Mouse (Mus musculus): Measurements from ENCODE around the gene Qrich1. TPM values are rescaled to one million over a fixed set of nuclear protein-coding genes. Genes with fewer than 3 reads are reported as not detected.

Gene Qrich1
- polyA plus RNA-seq, 1 experiment from 2014 or later: 148 TPM

GRCm38 (mm10) chr9:108494905-108495304 is 21.7 kb upstream of the Qrich1 start:
- Histone ChIP-seq H3K9me3 (no peaks in the 10 kb centered on the region), H3K27ac (replicated peaks) (no peak overlapping the region), H3K4me1 (peaks cover 19% of the 10 kb centered on the region), H3K27me3 (no peaks in the 10 kb centered on the region), H3K4me2 (replicated peaks) (no peak overlapping the region), H3K36me3 (peaks cover 76% of the 10 kb centered on the region), H3K9ac (replicated peaks) (no peak overlapping the region), H3K4me3 (no peak overlapping the region)
- 86% methylated on average over 10 of the region's 10 CpGs for WGBS
- no peak for ATAC-seq (replicated peaks)

GRCm38 (mm10) chr9:108499231-108499630 is 17.4 kb upstream of the Qrich1 start:
- Histone ChIP-seq H3K4me1 (no peaks in the 10 kb centered on the region), H3K27ac (replicated peaks) (no peak overlapping the region), H3K4me2 (replicated peaks) (no peak overlapping the region), H3K9me3 (no peaks in the 10 kb centered on the region), H3K9ac (replicated peaks) (no peak overlapping the region), H3K4me3 (no peak overlapping the region), H3K36me3 (peaks cover 91% of the 10 kb centered on the region), H3K27me3 (no peaks in the 10 kb centered on the region)
- 94% methylated on average over 7 of the region's 7 CpGs for WGBS
- no peak for ATAC-seq (replicated peaks)

GRCm38 (mm10) chr9:108499943-108500342 is 16.7 kb upstream of the Qrich1 start:
- Histone ChIP-seq H3K4me2 (replicated peaks) (no peak overlapping the region), H3K9me3 (no peaks in the 10 kb centered on the region), H3K4me3 (no peak overlapping the region), H3K9ac (replicated peaks) (no peak overlapping the region), H3K4me1 (no peaks in the 10 kb centered on the region), H3K27ac (replicated peaks) (no peak overlapping the region), H3K36me3 (peaks cover 84% of the 10 kb centered on the region), H3K27me3 (no peaks in the 10 kb centered on the region)
- WGBS: 94% methylated on average over 15 of the region's 15 CpGs
- no peak for ATAC-seq (replicated peaks)

- ATAC-seq (replicated peaks): no peak
- WGBS: 91% methylated on average over 7 of the region's 7 CpGs
- Histone ChIP-seq H3K4me3 (0 out of 2 replicates have a peak overlapping the region, but pooled peaks have one; percentile 68), H3K36me3 (peaks cover 24% of the 10 kb centered on the region), H3K27me3 (no peaks in the 10 kb centered on the region), H3K27ac (replicated peaks) (no peak overlapping the region), H3K9me3 (no peaks in the 10 kb centered on the region), H3K4me1 (peaks cover 20% of the 10 kb centered on the region), H3K9ac (replicated peaks) (no peak overlapping the region), H3K4me2 (replicated peaks) (no peak overlapping the region)
Measured at GRCm38 (mm10) chr9:108506901-108507300, 9.7 kb upstream of the Qrich1 start.

- WGBS: under 1% methylated on average over 37 of the region's 37 CpGs
- Histone ChIP-seq H3K4me2 (replicated peaks) (peak within 1 kb of the TSS; percentile 87), H3K27ac (replicated peaks) (peak within 1 kb of the TSS; percentile 84), H3K4me1 (peaks cover 20% of the 10 kb centered on the region), H3K4me3 (peak within 1 kb of the TSS; percentile 68), H3K27me3 (no peaks in the 10 kb centered on the region), H3K9ac (replicated peaks) (peak within 1 kb of the TSS; percentile 56), H3K9me3 (no peaks in the 10 kb centered on the region), H3K36me3 (peaks cover 26% of the 10 kb centered on the region)
- peak; percentile 98 for ATAC-seq (replicated peaks)
Measured at GRCm38 (mm10) chr9:108507619-108508434, 8.8 kb upstream of the Qrich1 start, which contains the start of gene Qars. Gene Qars (plus strand): TSS chr9:108507706.

GRCm38 (mm10) chr9:108508776-108509175 is 7.8 kb upstream of the Qrich1 start:
- Histone ChIP-seq H3K36me3 (peaks cover 27% of the 10 kb centered on the region), H3K4me2 (replicated peaks) (peak overlapping the region; percentile 87), H3K4me1 (peaks cover 20% of the 10 kb centered on the region), H3K9ac (replicated peaks) (no peak overlapping the region), H3K9me3 (no peaks in the 10 kb centered on the region), H3K27ac (replicated peaks) (no peak overlapping the region), H3K4me3 (peak overlapping the region; percentile 68; the same call in 1 of the 2 replicates), H3K27me3 (no peaks in the 10 kb centered on the region)
- no peak for ATAC-seq (replicated peaks)
- WGBS: 87% methylated on average over 7 of the region's 7 CpGs

- H3K4me1 ChIP-seq: peaks cover 36% of the 10 kb centered on the region
- H3K36me3 ChIP-seq: peaks cover 36% of the 10 kb centered on the region
- no peaks in the 10 kb centered on the region for H3K9me3 ChIP-seq
- WGBS: under 1% methylated on average over 70 of the region's 95 CpGs
- H3K4me2 ChIP-seq (replicated peaks): peak overlapping the region; percentile 85
- H3K27ac ChIP-seq (replicated peaks): peak overlapping the region; percentile 99
- peak overlapping the region; percentile 90 for H3K9ac ChIP-seq (replicated peaks)
- H3K27me3 ChIP-seq: no peaks in the 10 kb centered on the region
- peak; percentile 82 for ATAC-seq (replicated peaks)
- peak overlapping the region; percentile 96 for H3K4me3 ChIP-seq
Measured at GRCm38 (mm10) chr9:108517253-108517930, 786 bp downstream of the Qrich1 start.

- WGBS: 0% methylated on average over 13 of the region's 13 CpGs
- peak; percentile 27; the same call in 1 of the 2 replicates for ATAC-seq (replicated peaks)
Measured at GRCm38 (mm10) chr9:108517931-108518332, 1.3 kb downstream of the Qrich1 start.

GRCm38 (mm10) chr9:108521604-108522003 is 5.0 kb downstream of the Qrich1 start:
- H3K9me3 ChIP-seq: no peaks in the 10 kb centered on the region
- peaks cover 7% of the 10 kb centered on the region; the same call in 1 of the 2 replicates for H3K36me3 ChIP-seq
- H3K4me1 ChIP-seq: peaks cover 31% of the 10 kb centered on the region
- H3K27me3 ChIP-seq: no peaks in the 10 kb centered on the region
- 53% methylated on average over 2 of the region's 2 CpGs for WGBS
- no peak overlapping the region for H3K27ac ChIP-seq (replicated peaks)
- no peak for ATAC-seq (replicated peaks)
- no peak overlapping the region for H3K4me2 ChIP-seq (replicated peaks)
- H3K9ac ChIP-seq (replicated peaks): no peak overlapping the region
- H3K4me3 ChIP-seq: no peak overlapping the region

More at GRCm38 (mm10) chr9:108517931-108518332, 1.3 kb downstream of the Qrich1 start:
- Histone ChIP-seq H3K36me3 (peaks cover 31% of the 10 kb centered on the region), H3K9me3 (no peaks in the 10 kb centered on the region), H3K9ac (replicated peaks) (peak overlapping the region; percentile 90), H3K4me3 (peak overlapping the region; percentile 96), H3K27ac (replicated peaks) (peak overlapping the region; percentile 99), H3K4me1 (peaks cover 36% of the 10 kb centered on the region), H3K4me2 (replicated peaks) (peak overlapping the region; percentile 85), H3K27me3 (no peaks in the 10 kb centered on the region)

GRCm38 (mm10) chr9:108523341-108523740 is 6.7 kb downstream of the Qrich1 start:
- Histone ChIP-seq H3K9me3 (no peaks in the 10 kb centered on the region), H3K9ac (replicated peaks) (no peak overlapping the region), H3K36me3 (peaks cover 9% of the 10 kb centered on the region), H3K27me3 (no peaks in the 10 kb centered on the region), H3K4me3 (no peak overlapping the region), H3K27ac (replicated peaks) (no peak overlapping the region), H3K4me2 (replicated peaks) (no peak overlapping the region), H3K4me1 (peaks cover 31% of the 10 kb centered on the region)
- ATAC-seq (replicated peaks): no peak
- WGBS: 92% methylated on average over 4 of the region's 4 CpGs

- 80% methylated on average over 3 of the region's 3 CpGs for WGBS
- H3K4me2 ChIP-seq (replicated peaks): no peak overlapping the region
Measured at GRCm38 (mm10) chr9:108525400-108525799, 8.8 kb downstream of the Qrich1 start.

GRCm38 (mm10) chr9:108530954-108531353 is 14.3 kb downstream of the Qrich1 start:
- 96% methylated on average over 1 of the region's 1 CpGs for WGBS
- no peaks in the 10 kb centered on the region for H3K9me3 ChIP-seq

More at GRCm38 (mm10) chr9:108525400-108525799, 8.8 kb downstream of the Qrich1 start:
- Histone ChIP-seq H3K36me3 (peaks cover 25% of the 10 kb centered on the region), H3K9ac (replicated peaks) (no peak overlapping the region), H3K4me3 (no peak overlapping the region), H3K9me3 (no peaks in the 10 kb centered on the region), H3K27ac (replicated peaks) (no peak overlapping the region), H3K4me1 (peaks cover 13% of the 10 kb centered on the region), H3K27me3 (no peaks in the 10 kb centered on the region)
- no peak for ATAC-seq (replicated peaks)

More at GRCm38 (mm10) chr9:108530954-108531353, 14.3 kb downstream of the Qrich1 start:
- Histone ChIP-seq H3K27ac (replicated peaks) (no peak overlapping the region), H3K9ac (replicated peaks) (no peak overlapping the region), H3K4me3 (no peak overlapping the region), H3K36me3 (peaks cover 72% of the 10 kb centered on the region), H3K27me3 (no peaks in the 10 kb centered on the region), H3K4me1 (no peaks in the 10 kb centered on the region), H3K4me2 (replicated peaks) (no peak overlapping the region)
- no peak for ATAC-seq (replicated peaks)

All from forebrain, embryonic 15.5 days (tissue).